Mouse (Mus musculus) inflammation-experienced regulatory T-cells, adult 6 months (primary cell): ENCODE measurements around the gene Kif1b. TPM values are rescaled to one million over a fixed set of nuclear protein-coding genes. Genes with fewer than 3 reads are reported as not detected.

Experiments
- ATAC-seq: one replicate; pipeline ENCODE4 v1.8.0; 2017
- polyA plus RNA-seq, 3 experiments: library from polyadenylated mRNA; unstranded; fragments of 100-300 nt; shearing (Covaris generic); gene quantifications; one replicate each; pipeline ENCODE4 v1.2.1; 2017

Kif1b gene
- polyA plus RNA-seq: 10 to 100 TPM in 2 of 3 experiments, 1 to 10 TPM in 1; 7.9 to 19.7 (median 16.6) TPM

GRCm38 (mm10) chr4:149307596-149308490 lies at the start of gene Kif1b:
TSS of gene Kif1b (minus strand) at chr4:149307693.
- peak; percentile 94 for ATAC-seq

DNA sequence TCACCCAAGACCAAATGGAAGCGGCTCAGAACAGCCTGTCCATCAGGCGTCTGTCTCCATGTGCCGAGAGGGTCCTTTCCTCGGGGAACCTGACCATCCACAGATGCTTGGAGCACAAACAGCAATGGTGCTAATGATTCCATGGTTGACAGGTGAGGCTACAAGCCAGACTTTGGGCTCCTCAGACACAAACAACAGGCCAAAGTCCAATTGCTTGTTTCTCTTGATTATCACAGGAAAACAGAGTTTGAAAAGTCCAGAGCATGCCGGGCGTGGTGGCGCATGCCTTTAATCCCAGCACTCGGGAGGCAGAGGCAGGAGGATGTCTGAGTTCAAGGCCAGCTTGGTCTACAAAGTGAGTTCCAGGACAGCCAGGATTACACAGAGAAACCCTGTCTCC lies 47.2 kb upstream of the Kif1b start:
- no peak for ATAC-seq

GRCm38 (mm10) chr4:149351596-149352150 lies 44.2 kb upstream of the Kif1b start:
- no peak for ATAC-seq

- no peak for ATAC-seq
Observed at GRCm38 (mm10) chr4:149348963-149349362, 41.5 kb upstream of the Kif1b start.

DNA sequence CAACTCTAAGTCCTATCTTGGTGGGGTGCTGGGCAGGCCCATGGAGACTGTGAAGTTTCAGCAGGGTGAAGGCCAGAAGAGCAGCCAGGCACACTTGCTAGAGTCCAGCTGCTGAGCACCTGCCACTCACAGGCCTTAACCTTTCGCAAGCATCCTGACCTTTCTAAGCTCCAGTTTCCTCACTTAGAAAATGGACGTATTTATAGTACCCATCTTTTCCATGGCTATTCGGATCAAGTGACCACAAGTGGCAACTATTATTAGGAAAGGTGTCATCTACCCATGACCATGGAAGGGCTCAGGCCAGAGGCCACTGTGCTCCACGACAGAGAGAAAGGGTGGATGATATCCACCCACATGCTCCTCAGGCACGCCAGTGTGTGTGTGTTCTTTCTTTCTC lies 38.4 kb upstream of the Kif1b start:
- ATAC-seq: no peak

DNA sequence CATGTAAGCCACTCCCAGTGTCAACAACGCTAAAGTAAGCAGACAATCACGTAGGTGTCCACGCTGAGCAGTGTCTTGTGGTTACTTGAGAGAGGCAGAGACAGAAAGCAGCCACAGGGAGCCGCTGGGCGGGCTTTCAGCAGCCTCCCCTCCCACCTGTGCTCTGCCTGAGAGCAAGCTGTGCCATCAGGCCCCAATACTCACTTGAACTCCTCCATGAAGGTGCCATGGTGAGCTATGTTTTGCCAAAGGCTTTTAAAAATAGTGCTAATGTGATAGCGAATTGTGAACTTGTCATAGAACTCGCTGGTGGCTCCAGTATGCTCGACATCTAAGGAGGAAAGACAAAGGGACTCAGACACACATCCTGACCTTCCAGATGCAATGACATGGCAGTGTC lies 36.8 kb upstream of the Kif1b start:
- ATAC-seq: no peak

DNA sequence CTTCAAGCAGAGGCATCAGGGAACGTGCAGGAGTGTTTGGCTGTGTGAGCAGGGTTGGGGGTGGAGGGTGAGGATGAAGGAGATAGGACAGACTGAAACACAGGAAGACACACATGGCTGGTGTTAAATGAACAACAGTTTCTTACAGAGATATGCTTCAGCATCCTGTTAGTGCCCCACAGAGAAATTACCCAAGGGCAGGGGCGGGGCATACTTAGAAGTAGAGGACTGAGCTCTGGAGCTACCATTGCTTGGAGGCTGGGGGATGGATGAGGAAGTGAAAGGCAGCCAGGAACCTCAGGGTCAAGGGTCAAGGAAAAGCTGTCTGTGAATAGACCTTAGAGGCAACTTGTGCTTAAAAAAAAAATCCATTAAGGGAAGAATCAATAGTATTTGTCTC lies 33.2 kb upstream of the Kif1b start:
- peak; percentile 52 for ATAC-seq

DNA sequence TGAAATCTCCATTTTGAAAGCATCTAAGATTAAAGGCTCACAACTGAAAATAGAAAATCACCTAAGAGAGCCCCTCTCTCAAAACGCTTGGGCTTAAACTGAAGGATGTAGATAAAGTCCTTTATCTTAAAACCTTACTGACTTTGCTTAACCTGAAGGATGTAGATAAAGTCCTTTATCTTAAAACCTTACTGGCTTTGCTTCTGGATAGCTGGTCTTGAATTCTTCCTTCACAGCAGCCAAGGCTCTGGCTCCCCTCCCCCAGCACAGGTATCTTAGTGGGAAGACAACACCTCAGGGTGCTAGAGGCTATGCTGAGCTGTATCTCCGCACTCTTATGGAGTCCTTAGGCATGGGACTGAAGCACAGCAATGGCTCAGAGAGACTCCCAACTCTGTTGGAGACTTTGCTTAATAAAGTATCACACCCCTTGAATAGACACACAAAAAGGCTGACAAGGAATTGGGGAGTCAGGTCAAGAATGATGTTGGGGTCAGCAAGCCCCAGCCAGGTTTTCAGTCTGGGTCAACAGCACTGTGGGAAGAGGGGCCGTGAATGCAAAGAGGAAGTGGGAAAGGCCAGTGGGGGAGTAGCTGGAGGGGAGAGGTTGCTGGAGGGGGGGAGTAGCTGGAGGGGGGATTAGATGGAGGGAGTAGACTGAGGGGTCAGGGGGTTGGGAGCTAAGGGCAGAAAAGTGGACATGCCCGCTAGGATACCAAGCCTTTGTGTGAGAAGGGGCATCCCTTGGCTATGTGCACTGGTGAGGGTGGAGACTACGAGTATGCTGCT lies 32.1 kb upstream of the Kif1b start:
- no peak for ATAC-seq

DNA sequence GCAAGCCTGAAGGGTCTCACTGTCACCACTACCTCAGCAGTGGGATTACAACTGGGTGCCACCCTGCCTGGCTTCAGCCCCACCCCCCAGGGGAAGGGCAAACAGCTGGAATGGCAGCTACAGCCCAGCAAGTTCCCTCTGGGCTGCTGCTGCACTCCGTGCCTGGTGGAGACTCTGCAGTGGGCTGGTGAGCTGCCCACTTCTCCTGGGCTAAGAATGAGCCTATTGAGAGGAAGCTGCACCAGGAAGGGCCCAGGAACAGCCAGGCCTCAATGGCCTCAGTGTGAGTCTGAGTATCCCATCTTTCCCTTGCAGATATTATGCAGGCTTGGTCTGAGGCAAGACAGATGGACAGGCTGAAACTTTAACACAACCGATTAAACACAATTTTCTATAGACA lies 30.6 kb upstream of the Kif1b start:
- ATAC-seq: no peak

- ATAC-seq: no peak
Observed at GRCm38 (mm10) chr4:149337353-149337752, 29.9 kb upstream of the Kif1b start.

- ATAC-seq: no peak
Observed at GRCm38 (mm10) chr4:149336302-149336701, 28.8 kb upstream of the Kif1b start.

DNA sequence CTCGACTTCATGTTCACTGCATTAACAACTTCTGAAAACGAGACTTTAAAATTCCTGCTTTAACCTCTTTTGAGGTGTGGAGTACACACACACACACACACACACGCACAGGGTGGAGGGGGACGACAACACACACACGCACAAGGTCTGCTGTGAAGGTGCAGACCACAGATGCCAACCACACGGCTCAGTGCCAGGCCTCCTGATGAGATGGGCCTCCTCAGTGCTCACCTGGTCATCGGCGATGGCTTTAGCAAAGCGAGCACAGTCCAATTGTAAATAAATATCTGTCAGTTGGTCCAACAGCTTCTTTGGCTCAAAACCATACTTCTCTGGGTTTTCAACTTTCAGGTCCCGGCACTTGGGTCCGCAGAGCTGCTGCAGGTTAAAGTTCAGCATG lies 27.4 kb upstream of the Kif1b start:
- ATAC-seq: no peak

DNA sequence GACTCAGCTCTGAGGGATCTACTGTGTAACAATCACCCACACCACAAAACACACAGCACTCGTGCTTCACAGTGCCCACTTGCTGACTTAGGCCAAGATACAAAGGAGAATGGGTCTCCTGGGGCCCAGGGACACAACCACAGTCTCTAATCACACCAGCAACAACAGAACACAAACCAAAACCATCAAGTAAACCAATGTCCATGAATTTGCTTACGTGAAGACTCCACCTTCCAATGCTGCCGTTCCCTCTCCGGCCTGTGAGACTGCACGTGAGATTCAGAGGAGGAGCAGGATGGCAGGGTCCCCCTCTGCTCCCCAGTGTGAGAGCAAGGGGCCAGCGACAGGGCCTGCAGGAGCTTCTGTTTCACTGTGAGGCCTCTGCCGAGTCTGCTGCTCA lies 25.2 kb upstream of the Kif1b start:
- ATAC-seq: no peak

DNA sequence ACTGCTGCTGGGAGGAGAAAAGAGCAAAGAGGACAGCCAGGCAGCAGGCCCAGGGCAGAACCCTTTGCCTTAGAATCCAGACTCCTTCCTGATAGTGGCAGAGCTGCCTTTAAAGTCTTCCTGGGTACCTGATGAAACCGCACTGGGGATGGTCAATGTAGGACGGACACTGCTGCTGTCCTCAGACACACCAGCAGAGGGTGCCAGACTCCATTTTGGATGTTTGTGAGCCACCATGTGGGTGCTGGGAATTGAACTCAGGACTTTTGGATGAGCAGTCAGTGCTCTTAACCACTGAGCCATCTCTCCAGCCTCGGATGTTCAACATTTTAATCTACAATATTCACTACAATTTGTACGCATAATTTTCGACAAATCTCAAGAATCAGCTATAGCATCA lies 23.0 kb upstream of the Kif1b start:
- no peak for ATAC-seq

GRCm38 (mm10) chr4:149328735-149329134 lies 21.2 kb upstream of the Kif1b start:
- no peak for ATAC-seq

DNA sequence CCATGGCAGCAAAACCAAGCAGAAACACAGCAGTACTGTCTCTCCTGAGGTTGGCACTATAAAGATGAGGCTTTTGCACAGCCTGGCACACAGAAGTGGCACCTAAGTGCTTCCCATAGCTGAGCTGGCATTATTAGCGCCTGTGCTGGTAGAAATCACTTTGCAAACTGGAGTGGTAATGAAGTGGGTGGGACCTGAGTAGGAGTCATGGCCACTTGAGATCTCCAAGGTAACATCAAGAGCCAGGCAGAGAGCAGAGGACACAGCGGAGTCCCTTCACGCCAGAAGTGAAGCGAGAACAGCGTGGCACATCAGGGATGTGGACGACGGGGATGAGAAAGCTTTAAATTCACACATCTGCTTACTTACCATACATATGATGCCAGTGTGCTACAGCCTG lies 19.8 kb upstream of the Kif1b start:
- no peak for ATAC-seq

DNA sequence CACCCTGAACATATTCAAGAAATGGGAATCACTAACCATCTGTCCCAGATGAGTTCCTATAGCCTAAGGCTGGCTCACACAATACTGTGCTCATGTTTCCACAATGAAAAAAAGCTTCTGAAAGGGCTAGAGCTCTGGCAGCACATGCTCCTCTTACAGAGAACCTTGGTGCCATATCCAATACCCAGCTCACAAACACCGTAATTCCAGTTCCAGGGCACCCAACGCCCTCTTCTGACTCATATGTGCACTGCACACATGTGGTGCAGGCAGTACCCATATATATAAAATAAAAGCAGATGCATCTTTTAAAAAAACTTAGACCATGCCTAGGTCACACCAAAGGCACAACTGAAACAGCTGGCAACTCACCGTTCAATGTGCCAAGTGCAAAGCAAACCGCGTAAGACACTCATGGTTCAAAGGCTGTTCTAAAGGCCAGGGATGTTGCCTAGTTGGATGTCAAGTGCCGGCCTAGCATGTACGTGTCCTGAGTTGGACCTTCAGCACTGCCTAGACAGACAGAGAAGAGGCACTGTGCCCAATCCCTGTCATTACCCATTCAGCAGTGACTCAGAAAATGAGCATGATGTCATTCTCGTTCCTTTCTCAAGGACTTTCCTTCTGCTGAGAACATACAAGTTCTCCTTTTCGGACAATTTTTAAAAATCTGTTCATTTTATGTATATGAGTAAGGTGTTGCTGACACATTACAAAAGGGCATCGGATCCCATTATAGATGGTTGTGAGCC lies 18.1 kb upstream of the Kif1b start:
- ATAC-seq: no peak

DNA sequence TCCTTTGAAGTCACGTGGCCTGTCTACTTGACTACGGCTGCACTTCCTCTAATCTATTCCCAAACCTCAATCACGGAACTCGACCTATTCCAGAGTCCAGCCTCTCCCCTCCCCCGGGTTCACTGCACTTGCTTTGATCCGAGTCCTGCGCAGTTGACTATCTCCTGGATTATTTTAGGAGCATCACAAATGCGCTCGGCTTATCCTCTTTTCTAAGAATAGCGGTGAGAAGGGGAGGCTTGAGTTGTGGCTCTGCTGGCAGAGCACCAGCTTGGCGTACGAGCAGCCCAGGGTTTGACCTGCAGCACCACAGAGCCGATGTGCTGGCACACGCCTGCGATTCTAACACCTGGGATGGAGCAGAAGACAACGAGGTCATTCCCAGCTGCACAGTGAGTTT lies 16.2 kb upstream of the Kif1b start:
- no peak for ATAC-seq

- no peak for ATAC-seq
Observed at GRCm38 (mm10) chr4:149322718-149323117, 15.2 kb upstream of the Kif1b start.

DNA sequence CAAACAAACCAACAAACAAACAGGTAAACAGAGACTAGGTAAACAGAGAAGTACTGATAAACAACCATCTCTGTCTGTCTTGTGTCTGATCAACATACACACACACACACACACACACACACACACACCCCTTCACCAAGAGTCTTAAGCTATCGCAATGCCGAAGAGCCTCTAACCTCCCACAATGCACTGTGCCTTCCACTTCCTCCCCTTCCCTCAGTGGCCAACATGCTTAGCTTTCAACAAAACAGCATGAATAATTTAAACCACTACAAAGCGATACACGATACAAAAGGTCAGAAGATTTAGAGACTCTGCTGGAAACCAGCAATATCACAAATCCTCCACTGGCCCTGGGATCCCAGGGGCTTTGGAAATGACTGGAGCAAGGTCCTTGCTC lies 14.8 kb upstream of the Kif1b start:
- ATAC-seq: peak; percentile 90

GRCm38 (mm10) chr4:149319088-149319487 lies 11.6 kb upstream of the Kif1b start:
- ATAC-seq: no peak

GRCm38 (mm10) chr4:149317387-149317786 lies 9.9 kb upstream of the Kif1b start:
- no peak for ATAC-seq
